In genomic region chr16:70643630-70644264, GRCm38 (mm10) we compare ENCODE assay signal across 17 mouse cellular contexts.
A peak's percentile ranks its signal among the peaks of the same experiment; 100 is the strongest.
DNase-seq lines count a peak whose midpoint lies in the region; ATAC-seq and TF ChIP-seq lines count a peak whose summit lies in the region.
"Had no signal": no experiment of that assay in that cellular context is flagged by ENCODE, and none has a peak within 500 bp of the region (broad histone marks: within the 10 kb centered on the region; RNA-seq: fewer than 3 reads in every experiment).

No protein-coding gene starts in this region.

- intact Hi-C loops in gastrocnemius, adult 2 months (cut with DNase I): no loop called here
- intact Hi-C loops in gastrocnemius, postnatal 14 days (cut with DNase I; ENCODE audit: low total_unique reads): no loop called here

- peak; percentile 9 for DNase-seq in gastrocnemius, adult 2 months
- DNase-seq in gastrocnemius, postnatal 14 days: no peak
- peak; percentile 9 for DNase-seq in lung, postnatal 0 days (ENCODE audit: low spot score)
- no peak for DNase-seq in lung, adult 2 months
- peak; percentile 19 for DNase-seq in midbrain, postnatal 0 days (ENCODE audit: low spot score)
- DNase-seq in spleen, adult 18-20 months: no peak
- DNase-seq: adrenal gland, postnatal 10 days; cerebellum, postnatal 36 days; liver, embryonic 13.5 days had no signal

- TF ChIP-seq POLR2A in lung, adult 2 months (IDR thresholded peaks at IDR 0.05; ENCODE audit: borderline replicate concordance, extremely low read depth, low read depth, low read length): no peak
- TF ChIP-seq POLR2A in cortical plate, adult 2 months (IDR thresholded peaks at IDR 0.05; ENCODE audit: extremely low read depth, insufficient read depth, low read length): no peak

- no peak for TF ChIP-seq EP300 in lung, postnatal 0 days (IDR thresholded peaks at IDR 0.05)

- no peak overlapping the region for H3K9ac ChIP-seq in lung, postnatal 0 days (replicated peaks; ENCODE audit: low read depth)
- H3K9ac ChIP-seq in midbrain, postnatal 0 days (replicated peaks; ENCODE audit: low read length, poor library complexity, severe bottlenecking): 0 out of 2 replicates have a peak overlapping the region, but pooled peaks have one; percentile 13
- H3K9ac ChIP-seq in kidney, embryonic 14.5 days (ENCODE audit: low read depth, low read length): no peak overlapping the region
- H3K9ac ChIP-seq: embryonic facial prominence, embryonic 15.5 days; heart, embryonic 15.5 days; kidney, embryonic 15.5 days; liver, embryonic 13.5 days had no signal

- H3K9me3 ChIP-seq in lung, postnatal 0 days (ENCODE audit: low read length): no peaks in the 10 kb centered on the region
- no peaks in the 10 kb centered on the region for H3K9me3 ChIP-seq in midbrain, postnatal 0 days (ENCODE audit: low read length)
- H3K9me3 ChIP-seq in kidney, embryonic 14.5 days (ENCODE audit: control insufficient read depth, low read length): no peaks in the 10 kb centered on the region
- H3K9me3 ChIP-seq: embryonic facial prominence, embryonic 15.5 days; heart, embryonic 15.5 days; kidney, embryonic 15.5 days; limb, embryonic 10.5 days; megakaryocyte, embryonic 14.5 days had no signal

- no peak overlapping the region for H3K27ac ChIP-seq in gastrocnemius, adult 2 months
- H3K27ac ChIP-seq in lung, postnatal 0 days (ENCODE audit: low read length): no peak overlapping the region
- peak overlapping the region; percentile 59; the same call in 1 of the 2 replicates for H3K27ac ChIP-seq in cortical plate, adult 2 months (ENCODE audit: insufficient read depth, low read length)
- peak overlapping the region; percentile 43; the same call in 1 of the 2 replicates for H3K27ac ChIP-seq in midbrain, postnatal 0 days (ENCODE audit: low read depth, low read length)
- H3K27ac ChIP-seq in kidney, embryonic 14.5 days (ENCODE audit: low read depth, low read length): no peak overlapping the region
- H3K27ac ChIP-seq: embryonic facial prominence, embryonic 15.5 days; heart, embryonic 15.5 days; kidney, embryonic 15.5 days; limb, embryonic 10.5 days; liver, embryonic 13.5 days had no signal

- TF ChIP-seq CTCF in gastrocnemius, adult 2 months (IDR thresholded peaks at IDR 0.05): no peak
- no peak for TF ChIP-seq CTCF in lung, postnatal 0 days (IDR thresholded peaks at IDR 0.05)
- no peak for TF ChIP-seq CTCF in lung, adult 2 months (IDR thresholded peaks at IDR 0.05; ENCODE audit: insufficient read depth, low read length)
- TF ChIP-seq CTCF in cortical plate, adult 2 months (IDR thresholded peaks at IDR 0.05; ENCODE audit: extremely low read depth, insufficient read depth, low read length): no peak
- no peak for TF ChIP-seq CTCF in midbrain, postnatal 0 days (IDR thresholded peaks at IDR 0.05)

- no peak overlapping the region for H3K4me3 ChIP-seq in gastrocnemius, adult 2 months
- H3K4me3 ChIP-seq in lung, postnatal 0 days (ENCODE audit: low read depth, low read length): no peak overlapping the region
- H3K4me3 ChIP-seq in lung, adult 2 months (replicated peaks; ENCODE audit: extremely low read depth, low read depth, low read length): no peak overlapping the region
- H3K4me3 ChIP-seq in cortical plate, adult 2 months (ENCODE audit: insufficient read depth, low read length): 0 out of 2 replicates have a peak overlapping the region, but pooled peaks have one; percentile 12
- no peak overlapping the region for H3K4me3 ChIP-seq in midbrain, postnatal 0 days (ENCODE audit: low read depth, low read length)
- H3K4me3 ChIP-seq in kidney, embryonic 14.5 days (ENCODE audit: low read length): no peak overlapping the region
- H3K4me3 ChIP-seq: embryonic facial prominence, embryonic 15.5 days; heart, embryonic 15.5 days; kidney, embryonic 15.5 days; limb, embryonic 10.5 days; liver, embryonic 13.5 days; megakaryocyte, embryonic 14.5 days had no signal

- no peaks in the 10 kb centered on the region for H3K36me3 ChIP-seq in lung, postnatal 0 days (ENCODE audit: insufficient read depth, low read length)
- H3K36me3 ChIP-seq in midbrain, postnatal 0 days (ENCODE audit: insufficient read depth, low read length): no peaks in the 10 kb centered on the region
- H3K36me3 ChIP-seq in kidney, embryonic 14.5 days (ENCODE audit: control insufficient read depth, insufficient read depth, low read length): no peaks in the 10 kb centered on the region
- H3K36me3 ChIP-seq: embryonic facial prominence, embryonic 15.5 days; heart, embryonic 15.5 days; kidney, embryonic 15.5 days; limb, embryonic 10.5 days; liver, embryonic 13.5 days had no signal

- 59% methylated on average over 9 of the region's 9 CpGs for WGBS in lung, postnatal 0 days
- 63% methylated on average over 9 of the region's 9 CpGs for WGBS in lung, adult 2 months
- 46% methylated on average over 9 of the region's 9 CpGs for WGBS in midbrain, postnatal 0 days
- WGBS in kidney, embryonic 14.5 days: 80% methylated on average over 9 of the region's 9 CpGs

- no peak overlapping the region for H3K4me2 ChIP-seq in lung, postnatal 0 days (replicated peaks; ENCODE audit: low read depth, low read length)
- peak overlapping the region; percentile 15 for H3K4me2 ChIP-seq in midbrain, postnatal 0 days (ENCODE audit: low read depth, low read length, poor library complexity, severe bottlenecking)
- H3K4me2 ChIP-seq in kidney, embryonic 14.5 days (replicated peaks; ENCODE audit: low read depth, low read length): no peak overlapping the region
- H3K4me2 ChIP-seq: embryonic facial prominence, embryonic 15.5 days; heart, embryonic 15.5 days; kidney, embryonic 15.5 days; liver, embryonic 13.5 days had no signal

- H3K27me3 ChIP-seq in lung, postnatal 0 days (replicated peaks; ENCODE audit: insufficient read depth, low read length): no peaks in the 10 kb centered on the region
- no peaks in the 10 kb centered on the region for H3K27me3 ChIP-seq in midbrain, postnatal 0 days (ENCODE audit: insufficient read depth, low read length)
- no peaks in the 10 kb centered on the region for H3K27me3 ChIP-seq in kidney, embryonic 14.5 days (ENCODE audit: control insufficient read depth, insufficient read depth, low read length)
- H3K27me3 ChIP-seq: embryonic facial prominence, embryonic 15.5 days; heart, embryonic 15.5 days; kidney, embryonic 15.5 days; liver, embryonic 13.5 days; megakaryocyte, embryonic 14.5 days had no signal

- no peak for ATAC-seq in lung, postnatal 0 days
- peak; percentile 60; the same call in 1 of the 2 replicates for ATAC-seq in midbrain, postnatal 0 days (ENCODE audit: low FRiP score)
- ATAC-seq in kidney, embryonic 14.5 days (ENCODE audit: low FRiP score, low TSS enrichment): no peak
- ATAC-seq: inflammation-experienced regulatory T-cells, adult 6 months had no signal

- H3K4me1 ChIP-seq in lung, postnatal 0 days (ENCODE audit: insufficient read depth, low read depth, low read length): no peaks in the 10 kb centered on the region
- no peaks in the 10 kb centered on the region for H3K4me1 ChIP-seq in lung, adult 2 months (ENCODE audit: control insufficient read depth, insufficient read depth, low read length)
- peaks cover 2% of the 10 kb centered on the region; the same call in 1 of the 2 replicates for H3K4me1 ChIP-seq in cortical plate, adult 2 months (ENCODE audit: control insufficient read depth, insufficient read depth, low read length)
- no peaks in the 10 kb centered on the region for H3K4me1 ChIP-seq in midbrain, postnatal 0 days (ENCODE audit: insufficient read depth, low read length)
- no peaks in the 10 kb centered on the region for H3K4me1 ChIP-seq in kidney, embryonic 14.5 days (ENCODE audit: control insufficient read depth, insufficient read depth, low read length)
- H3K4me1 ChIP-seq: embryonic facial prominence, embryonic 15.5 days; heart, embryonic 15.5 days; kidney, embryonic 15.5 days; limb, embryonic 10.5 days; liver, embryonic 13.5 days; megakaryocyte, embryonic 14.5 days had no signal

Comparison
In these comparisons a context has a peak if more than half of its experiments do, and no peak if none do; other contexts are left out.
1. DNase-seq: peak in gastrocnemius, adult 2 months (single experiment), lung, postnatal 0 days (single experiment) and midbrain, postnatal 0 days (single experiment); none in gastrocnemius, postnatal 14 days (single experiment), lung, adult 2 months (single experiment) and spleen, adult 18-20 months (0 of 2).
2. H3K27ac ChIP-seq: peak in cortical plate, adult 2 months (single experiment) and midbrain, postnatal 0 days (single experiment); none in gastrocnemius, adult 2 months (single experiment), lung, postnatal 0 days (single experiment) and kidney, embryonic 14.5 days (single experiment).